Comparison of ENCODE assay signal across 11 mouse cellular contexts in genomic region chr5:89277616-89278015, GRCm38 (mm10).
A peak's percentile ranks its signal among the peaks of the same experiment; 100 is the strongest.
DNase-seq lines count a peak whose midpoint lies in the region; ATAC-seq and TF ChIP-seq lines count a peak whose summit lies in the region.
"Had no signal": no experiment of that assay in that cellular context is flagged by ENCODE, and none has a peak within 500 bp of the region (broad histone marks: within the 10 kb centered on the region; RNA-seq: fewer than 3 reads in every experiment).

No protein-coding gene starts in this region.

- intact Hi-C loops in heart, postnatal 14 days (cut with DNase I) = no loop called here

- WGBS in lung, adult 2 months = 50% methylated on average over 5 of the region's 5 CpGs
- WGBS in stomach, postnatal 0 days = 35% methylated on average over 5 of the region's 5 CpGs
- WGBS in forebrain, embryonic 16.5 days = 85% methylated on average over 5 of the region's 5 CpGs

- no peak for TF ChIP-seq EP300 in stomach, postnatal 0 days (optimal IDR thresholded peaks at IDR 0.05)

- no peaks in the 10 kb centered on the region for H3K9me3 ChIP-seq in stomach, postnatal 0 days (ENCODE audit: control insufficient read depth, low read length)
- no peaks in the 10 kb centered on the region for H3K9me3 ChIP-seq in forebrain, embryonic 16.5 days (ENCODE audit: control insufficient read depth, low read length)
- H3K9me3 ChIP-seq: embryonic facial prominence, embryonic 13.5 days had no signal

- no peaks in the 10 kb centered on the region for H3K27me3 ChIP-seq in stomach, postnatal 0 days (ENCODE audit: control insufficient read depth, insufficient read depth, low read length)
- H3K27me3 ChIP-seq in forebrain, embryonic 16.5 days (replicated peaks; ENCODE audit: control insufficient read depth, insufficient read depth, low read length) = no peaks in the 10 kb centered on the region
- H3K27me3 ChIP-seq: embryonic facial prominence, embryonic 13.5 days had no signal

- H3K27ac ChIP-seq in stomach, postnatal 0 days (replicated peaks) = no peak overlapping the region
- no peak overlapping the region for H3K27ac ChIP-seq in forebrain, embryonic 16.5 days (ENCODE audit: low read length)
- H3K27ac ChIP-seq: embryonic facial prominence, embryonic 13.5 days; gastrocnemius, adult 2 months had no signal

- no peaks in the 10 kb centered on the region for H3K36me3 ChIP-seq in stomach, postnatal 0 days (ENCODE audit: control insufficient read depth, insufficient read depth, low read length)
- no peaks in the 10 kb centered on the region for H3K36me3 ChIP-seq in forebrain, embryonic 16.5 days (ENCODE audit: control insufficient read depth, insufficient read depth)
- H3K36me3 ChIP-seq: embryonic facial prominence, embryonic 13.5 days had no signal

- no peak overlapping the region for H3K4me3 ChIP-seq in lung, adult 2 months (replicated peaks; ENCODE audit: extremely low read depth, low read depth, low read length)
- no peak overlapping the region for H3K4me3 ChIP-seq in stomach, postnatal 0 days (ENCODE audit: low read depth, low read length)
- H3K4me3 ChIP-seq in forebrain, embryonic 16.5 days (replicated peaks; ENCODE audit: low read length) = no peak overlapping the region
- H3K4me3 ChIP-seq: embryonic facial prominence, embryonic 13.5 days; gastrocnemius, adult 2 months had no signal

- no peak overlapping the region for H3K4me2 ChIP-seq in stomach, postnatal 0 days (replicated peaks; ENCODE audit: low read depth)
- no peak overlapping the region for H3K4me2 ChIP-seq in forebrain, embryonic 16.5 days (ENCODE audit: low read length)
- H3K4me2 ChIP-seq: embryonic facial prominence, embryonic 13.5 days had no signal

- peaks cover 3% of the 10 kb centered on the region for H3K4me1 ChIP-seq in lung, adult 2 months (ENCODE audit: control insufficient read depth, insufficient read depth, low read length)
- no peaks in the 10 kb centered on the region for H3K4me1 ChIP-seq in stomach, postnatal 0 days (replicated peaks; ENCODE audit: control insufficient read depth, insufficient read depth)
- no peaks in the 10 kb centered on the region for H3K4me1 ChIP-seq in forebrain, embryonic 16.5 days (replicated peaks; ENCODE audit: control insufficient read depth, insufficient read depth, low read length)
- H3K4me1 ChIP-seq: embryonic facial prominence, embryonic 13.5 days had no signal

- TF ChIP-seq CTCF in lung, adult 2 months (IDR thresholded peaks at IDR 0.05; ENCODE audit: insufficient read depth, low read length) = no peak
- no peak for TF ChIP-seq CTCF in stomach, postnatal 0 days (IDR thresholded peaks at IDR 0.05; ENCODE audit: low read depth)

- DNase-seq in urinary bladder, postnatal 14 days (ENCODE audit: low spot score) = peak; percentile 49
- no peak for DNase-seq in urinary bladder, adult 2 months (ENCODE audit: low spot score)
- peak; percentile 30 for DNase-seq in kidney, postnatal 10 days
- DNase-seq in lung, adult 2 months = peak; percentile 40
- peak; percentile 65 for DNase-seq in stomach, postnatal 0 days (ENCODE audit: low spot score)
- DNase-seq in heart, postnatal 14 days = no peak
- no peak for DNase-seq in layer of hippocampus, adult 9-11 months
- DNase-seq: gastrocnemius, adult 2 months; retina, postnatal 1 day had no signal

- ATAC-seq in stomach, postnatal 0 days (ENCODE audit: low FRiP score, low TSS enrichment) = peak; percentile 95
- no peak for ATAC-seq in forebrain, embryonic 16.5 days

- no peak overlapping the region for H3K9ac ChIP-seq in stomach, postnatal 0 days (ENCODE audit: low read length)
- H3K9ac ChIP-seq in forebrain, embryonic 16.5 days (replicated peaks; ENCODE audit: low read depth, low read length) = no peak overlapping the region
- H3K9ac ChIP-seq: embryonic facial prominence, embryonic 13.5 days had no signal

- no peak for TF ChIP-seq POLR2A in lung, adult 2 months (IDR thresholded peaks at IDR 0.05; ENCODE audit: borderline replicate concordance, extremely low read depth, low read depth, low read length)

Comparison
In these comparisons a context has a peak if more than half of its experiments do, and no peak if none do; other contexts are left out.
1. DNase-seq: peak in urinary bladder, postnatal 14 days (single experiment), kidney, postnatal 10 days (single experiment), lung, adult 2 months (single experiment) and stomach, postnatal 0 days (single experiment); none in urinary bladder, adult 2 months (single experiment), heart, postnatal 14 days (0 of 2) and layer of hippocampus, adult 9-11 months (single experiment).